Mouse (Mus musculus): ENCODE measurements around the gene Ppp1r9a. TPM values are rescaled to one million over a fixed set of nuclear protein-coding genes. Genes with fewer than 3 reads are reported as not detected.

Gene Ppp1r9a
- total and polyA plus RNA-seq, 3 experiments, result 1.0 TPM; not detected in 2

DNA sequence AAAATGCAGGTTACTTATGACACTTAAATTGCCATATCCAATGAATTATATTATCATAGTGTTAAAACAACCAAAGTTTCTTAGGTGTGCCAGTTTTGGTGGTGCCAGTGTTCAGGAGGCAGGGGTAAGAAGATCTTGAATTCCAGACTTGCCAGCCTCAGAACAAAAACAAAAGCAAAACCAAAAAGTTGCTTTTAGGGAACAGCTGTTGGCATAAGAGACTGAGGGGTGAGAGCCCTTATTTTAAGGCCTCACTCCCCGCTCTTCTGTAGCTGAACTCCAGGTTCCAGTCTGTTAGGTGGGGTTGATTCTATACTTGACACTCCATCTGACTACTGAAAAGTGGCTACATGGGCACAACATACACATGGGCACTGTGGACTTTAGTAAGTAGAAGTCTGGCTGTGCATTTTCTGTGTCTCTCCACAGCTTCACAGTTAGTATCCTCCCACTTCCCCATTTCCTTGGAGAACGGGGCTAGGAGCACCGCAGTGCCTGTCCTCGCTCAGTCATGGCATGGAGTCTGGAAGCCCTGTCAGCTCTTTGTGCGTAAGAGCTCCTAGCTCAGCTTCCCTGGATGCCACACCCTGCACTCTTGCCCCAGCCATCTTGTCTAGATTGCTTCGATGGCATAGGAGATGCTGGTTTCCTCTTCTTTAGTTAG lies 103.7 kb downstream of the Ppp1r9a start:
- Histone ChIP-seq H3K9ac (ENCODE audit: insufficient read depth, low read depth) (no peak overlapping the region), H3K36me3 (replicated peaks in 1 of 2; ENCODE audit: control insufficient read depth in 1 of 2, insufficient read depth in 1 of 2, low read length in 1 of 2) (no peaks in the 10 kb centered on the region), H3K4me2 (ENCODE audit: insufficient read depth, low read depth, poor library complexity, severe bottlenecking) (no peak overlapping the region), H3K27me3 (replicated peaks) (no peaks in the 10 kb centered on the region), H3K4me1 (ENCODE audit: control insufficient read depth in 1 of 2, insufficient read depth in 2 of 2) (no peaks in the 10 kb centered on the region), H3K9me3 (replicated peaks; ENCODE audit: low read length) (no peaks in the 10 kb centered on the region), H3K27ac (ENCODE audit: insufficient read depth, low read depth) (no peak overlapping the region), H3K4me3 (replicated peaks in 1 of 3; ENCODE audit: low read depth in 2 of 3, low read length in 2 of 3, poor library complexity in 1 of 3) (no peak overlapping the region), H3K79me2 (replicated peaks; ENCODE audit: control insufficient read depth, extremely low read depth, insufficient read depth, poor library complexity, severe bottlenecking) (no peaks in the 10 kb centered on the region)
- in situ Hi-C loops (cut with MboI; ENCODE audit: low pct_ligation_motif_present, low pct_unique_long_range_greater_than_20kb, low sequenced_read_pairs), result no loop called here
- TF ChIP-seq MAZ (IDR thresholded peaks at IDR 0.05; ENCODE audit: low read depth, low read length) (no peak), PAX5 (IDR thresholded peaks at IDR 0.05; ENCODE audit: low read length) (no peak), GABPA (IDR thresholded peaks at IDR 0.05; ENCODE audit: insufficient replicate concordance, low read depth, low read length) (no peak), ZKSCAN1 (IDR thresholded peaks at IDR 0.05; ENCODE audit: borderline replicate concordance, low read depth, low read length) (no peak), HCFC1 (IDR thresholded peaks at IDR 0.05; ENCODE audit: low read depth, low read length) (no peak), NELFE (IDR thresholded peaks at IDR 0.05; ENCODE audit: low read depth, low read length) (no peak), SMC3 (IDR thresholded peaks at IDR 0.05; ENCODE audit: low read depth, low read length) (no peak), MAX (IDR thresholded peaks at IDR 0.05; ENCODE audit: low read length) (no peak), UBTF (IDR thresholded peaks at IDR 0.05; ENCODE audit: low read depth, low read length) (no peak), JUND (conservative IDR thresholded peaks at IDR 0.05; ENCODE audit: low read depth, low read length) (no peak), USF2 (conservative IDR thresholded peaks at IDR 0.05; ENCODE audit: low read depth, low read length) (no peak), MAFK (IDR thresholded peaks at IDR 0.05; ENCODE audit: insufficient replicate concordance, low read length) (no peak), SIN3A (IDR thresholded peaks at IDR 0.05; ENCODE audit: low read length) (no peak), CHD1 (IDR thresholded peaks at IDR 0.05; ENCODE audit: low read depth, low read length) (no peak), ZNF384 (IDR thresholded peaks at IDR 0.05; ENCODE audit: low read depth, low read length) (no peak), MYC (IDR thresholded peaks at IDR 0.05; ENCODE audit: low read depth, low read length) (no peak)
- no peak for DNase-seq (ENCODE audit: extremely low read depth)
- dilution Hi-C loops (cut with MboI; ENCODE audit: extremely low pct_ligation_motif_present, extremely low pct_unique_long_range_greater_than_20kb, low sequenced_read_pairs), result no loop called here

DNA sequence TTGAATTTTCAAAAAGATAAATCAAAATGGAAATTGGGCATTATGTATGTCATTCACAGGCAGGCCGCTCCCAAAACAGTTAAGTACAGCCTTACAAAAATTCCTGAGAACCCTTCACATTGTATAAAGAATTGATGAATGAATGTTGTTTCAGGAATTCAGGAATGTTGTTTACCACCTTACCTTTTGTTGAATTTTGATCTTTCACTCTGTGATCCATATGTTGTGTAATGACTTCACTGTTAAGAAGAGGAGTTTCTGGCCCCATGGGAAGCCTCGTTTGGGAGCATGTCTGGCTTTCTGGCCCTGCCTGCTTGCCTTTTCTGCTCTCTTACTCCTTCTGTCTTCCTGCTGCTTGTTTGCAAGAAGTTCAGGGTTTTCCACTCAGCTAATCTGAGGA lies 105.4 kb downstream of the Ppp1r9a start:
- no peak for DNase-seq (ENCODE audit: extremely low read depth)
- no peaks in the 10 kb centered on the region for H3K4me1 ChIP-seq (ENCODE audit: control insufficient read depth in 1 of 2, insufficient read depth in 2 of 2)
- dilution Hi-C loops (cut with MboI; ENCODE audit: extremely low pct_ligation_motif_present, extremely low pct_unique_long_range_greater_than_20kb, low sequenced_read_pairs), result no loop called here
- no peak overlapping the region for H3K27ac ChIP-seq (ENCODE audit: insufficient read depth, low read depth)
- H3K27me3 ChIP-seq (replicated peaks), result no peaks in the 10 kb centered on the region
- no peak overlapping the region for H3K4me2 ChIP-seq (ENCODE audit: insufficient read depth, low read depth, poor library complexity, severe bottlenecking)
- in situ Hi-C loops (cut with MboI; ENCODE audit: low pct_ligation_motif_present, low pct_unique_long_range_greater_than_20kb, low sequenced_read_pairs), result no loop called here
- H3K4me3 ChIP-seq (replicated peaks in 1 of 3; ENCODE audit: low read depth in 2 of 3, low read length in 2 of 3, poor library complexity in 1 of 3), result no peak overlapping the region
- no peaks in the 10 kb centered on the region for H3K36me3 ChIP-seq (replicated peaks in 1 of 2; ENCODE audit: control insufficient read depth in 1 of 2, insufficient read depth in 1 of 2, low read length in 1 of 2)
- no peaks in the 10 kb centered on the region for H3K79me2 ChIP-seq (replicated peaks; ENCODE audit: control insufficient read depth, extremely low read depth, insufficient read depth, poor library complexity, severe bottlenecking)
- H3K9ac ChIP-seq (ENCODE audit: insufficient read depth, low read depth), result no peak overlapping the region
- no peaks in the 10 kb centered on the region for H3K9me3 ChIP-seq (replicated peaks; ENCODE audit: low read length)
- TF ChIP-seq IRF4 (IDR thresholded peaks at IDR 0.05; ENCODE audit: low read depth, low read length) (no peak), ZMIZ1 (IDR thresholded peaks at IDR 0.05; ENCODE audit: low read depth, low read length) (no peak), MAZ (IDR thresholded peaks at IDR 0.05; ENCODE audit: low read depth, low read length) (no peak), NELFE (IDR thresholded peaks at IDR 0.05; ENCODE audit: low read depth, low read length) (no peak), GABPA (IDR thresholded peaks at IDR 0.05; ENCODE audit: insufficient replicate concordance, low read depth, low read length) (no peak), ETS1 (conservative IDR thresholded peaks at IDR 0.05; ENCODE audit: low read depth, low read length) (no peak), SIN3A (IDR thresholded peaks at IDR 0.05; ENCODE audit: low read length) (no peak), ELF1 (IDR thresholded peaks at IDR 0.05; ENCODE audit: low read depth, low read length) (no peak), RAD21 (IDR thresholded peaks at IDR 0.05; ENCODE audit: low read depth, low read length) (no peak), EP300 (IDR thresholded peaks at IDR 0.05; ENCODE audit: low read length) (no peak), NRF1 (IDR thresholded peaks at IDR 0.05; ENCODE audit: low read depth, low read length) (no peak), ZC3H11A (IDR thresholded peaks at IDR 0.05; ENCODE audit: low read depth, low read length) (no peak)

Data from CH12.LX (cell line).